Mouse (Mus musculus) lung, postnatal 0 days (tissue): Measurements from ENCODE around the gene Ptprg. TPM values are rescaled to one million over a fixed set of nuclear protein-coding genes. Genes with fewer than 3 reads are reported as not detected.

Experiments used
- ATAC-seq: fragments of 200-750 bp; cut with Nextera tagmentation; 2 replicates; pipeline ENCODE4 v1.8.0; 2017; ENCODE audit warnings: moderate library complexity
- DNase-seq: peaks from one replicate; pipeline ENCODE4 v3.0.0-alpha.2; 2016; ENCODE audit warnings: low spot score
- H3K27ac ChIP-seq: fragments of 300-500 bp; sonication (generic); 2 replicates; pipeline ENCODE4 v1.5.1; 2014; ENCODE audit warnings: antibody characterized with exemption, mild to moderate bottlenecking, low read length, mixed read lengths
- H3K27me3 ChIP-seq: fragments of 300-500 bp; sonication (generic); replicated peaks from 2 replicates; pipeline ENCODE4 v1.6.1; 2014; ENCODE audit warnings: low read length, mixed read lengths; ENCODE audit not compliant: insufficient read depth
- H3K36me3 ChIP-seq: fragments of 300-500 bp; sonication (generic); 2 replicates; pipeline ENCODE4 v1.6.1; 2014; ENCODE audit warnings: low read length, mixed read lengths; ENCODE audit not compliant: insufficient read depth
- H3K4me1 ChIP-seq: fragments of 300-500 bp; sonication (generic); 2 replicates; pipeline ENCODE4 v1.6.1; 2014; ENCODE audit warnings: antibody characterized with exemption, low read depth, low read length, mixed read lengths; ENCODE audit not compliant: insufficient read depth
- H3K4me2 ChIP-seq: fragments of 300-500 bp; sonication (generic); replicated peaks from 2 replicates; pipeline ENCODE4 v1.6.1; 2014; ENCODE audit warnings: low read depth, mild to moderate bottlenecking, low read length, moderate library complexity, mixed read lengths
- H3K4me3 ChIP-seq: fragments of 300-500 bp; sonication (generic); 2 replicates; pipeline ENCODE4 v1.5.1; 2014; ENCODE audit warnings: low read depth, low read length
- H3K9ac ChIP-seq: fragments of 300-500 bp; sonication (generic); replicated peaks from 2 replicates; pipeline ENCODE4 v1.6.1; 2014; ENCODE audit warnings: low read depth, mild to moderate bottlenecking
- H3K9me3 ChIP-seq: fragments of 300-500 bp; sonication (generic); 2 replicates; pipeline ENCODE4 v1.6.1; 2016; ENCODE audit warnings: low read length, mixed read lengths
- CTCF ChIP-seq: IDR thresholded peaks from 2 replicates; pipeline ENCODE4 v1.5.1; 2016; ENCODE audit warnings: antibody characterized with exemption, mild to moderate bottlenecking
- EP300 ChIP-seq: IDR thresholded peaks from 2 replicates; pipeline ENCODE4 v1.6.1; 2016; ENCODE audit warnings: antibody characterized with exemption, mild to moderate bottlenecking, control low read depth
- WGBS: fragments of 180-500 bp; shearing (Covaris S2); extraction: QIAGEN DNeasy Blood & Tissue Kit; methylation state at CpG from one replicate; pipeline ENCODE4 v1.1.7; 2014; 5-methylcytosine and 5-hydroxymethylcytosine counted together
- polyA plus RNA-seq: library from polyadenylated mRNA; unstranded; fragments of >200 nt; fragmentation: Nextera tagmentation; extraction: Ambion mirVana; gene quantifications from 2 replicates; pipeline ENCODE4 v1.2.1, GENCODE M21; 2015

The Ptprg gene
- polyA plus RNA-seq, 1 experiment from 2014 or later: 19.4 TPM

DNA sequence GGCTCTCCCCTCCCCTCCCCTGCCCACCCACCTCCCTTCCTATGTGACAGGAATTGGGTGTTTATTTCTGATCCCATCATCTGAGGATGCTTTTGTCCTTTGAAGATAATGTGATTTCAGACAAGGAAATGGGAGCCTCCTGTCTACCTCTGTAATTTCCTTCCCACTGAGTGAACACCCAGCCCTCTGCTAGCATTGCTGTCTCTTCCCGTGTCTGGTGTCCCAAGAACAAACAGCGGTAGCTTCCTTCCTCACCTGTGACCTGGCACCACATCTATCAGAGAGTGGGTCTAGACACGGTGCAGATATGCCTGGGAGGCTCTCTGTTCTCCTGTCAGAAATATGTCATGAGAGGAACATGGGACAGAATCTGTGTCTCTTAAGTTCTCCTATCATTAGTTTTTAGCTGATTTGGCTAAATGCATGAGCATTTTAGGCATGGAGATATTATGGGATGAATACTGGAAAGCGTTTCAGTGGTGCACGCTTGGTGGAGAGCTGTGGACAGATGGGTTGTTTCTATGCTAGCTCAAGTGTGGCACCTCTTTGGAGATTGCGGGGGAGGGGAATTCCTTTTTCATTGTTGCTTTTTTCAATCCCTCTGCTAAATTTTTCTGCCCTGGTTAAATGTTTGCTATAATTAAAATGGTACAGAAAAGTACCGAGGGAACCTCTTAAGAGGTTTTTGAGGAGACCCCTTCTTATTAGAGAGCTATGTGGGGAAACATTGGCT is 509.5 kb downstream of the Ptprg start:
- TF ChIP-seq CTCF (no peak), EP300 (peak; percentile 96)
- Histone ChIP-seq H3K4me2 (no peak overlapping the region), H3K36me3 (no peaks in the 10 kb centered on the region), H3K27ac (no peak overlapping the region), H3K9ac (no peak overlapping the region), H3K4me1 (no peaks in the 10 kb centered on the region; the same call in 1 of the 2 replicates), H3K27me3 (no peaks in the 10 kb centered on the region), H3K9me3 (no peaks in the 10 kb centered on the region), H3K4me3 (no peak overlapping the region)
- ATAC-seq: peak; percentile 87
- WGBS: 60% methylated on average over 7 of the region's 7 CpGs
- peak; percentile 35 for DNase-seq

DNA sequence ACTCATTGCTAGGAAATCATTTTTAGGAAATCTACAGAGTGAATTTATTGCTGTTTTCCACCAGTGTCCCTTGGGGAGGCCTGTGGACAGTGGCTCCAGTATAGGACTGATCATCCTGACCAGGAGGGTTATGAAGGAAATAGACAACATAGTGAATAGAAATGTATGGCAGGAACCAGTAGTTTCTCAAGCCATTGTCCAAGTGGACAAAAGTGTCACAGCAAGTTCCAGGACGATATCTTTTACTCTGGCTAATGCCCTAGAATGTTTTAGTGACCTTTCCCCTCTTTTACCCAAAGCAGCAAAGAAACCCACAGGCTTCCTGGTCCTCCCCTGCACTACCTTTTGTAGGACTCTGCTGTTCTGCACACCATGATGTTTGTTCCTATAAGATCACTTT is 511.7 kb downstream of the Ptprg start:
- WGBS: 63% methylated on average over 1 of the region's 1 CpGs
- TF ChIP-seq CTCF: no peak
- ATAC-seq (no peak), DNase-seq (no peak)
- H3K4me2 ChIP-seq: no peak overlapping the region
- no peak overlapping the region for H3K9ac ChIP-seq
- no peaks in the 10 kb centered on the region for H3K9me3 ChIP-seq
- no peaks in the 10 kb centered on the region for H3K36me3 ChIP-seq
- H3K27ac ChIP-seq: no peak overlapping the region
- H3K4me3 ChIP-seq: no peak overlapping the region
- H3K4me1 ChIP-seq: no peaks in the 10 kb centered on the region
- H3K27me3 ChIP-seq: no peaks in the 10 kb centered on the region

- Histone ChIP-seq H3K4me2 (no peak overlapping the region), H3K4me3 (no peak overlapping the region), H3K27me3 (no peaks in the 10 kb centered on the region), H3K36me3 (no peaks in the 10 kb centered on the region), H3K9ac (no peak overlapping the region), H3K4me1 (no peaks in the 10 kb centered on the region), H3K27ac (no peak overlapping the region), H3K9me3 (no peaks in the 10 kb centered on the region)
- no peak for ATAC-seq
- no peak for TF ChIP-seq EP300
- TF ChIP-seq CTCF: no peak
- WGBS: 65% methylated on average over 2 of the region's 2 CpGs
- DNase-seq: no peak
Observed at GRCm38 (mm10) chr14:12065736-12066135, 512.4 kb downstream of the Ptprg start.

GRCm38 (mm10) chr14:12069707-12070106 is 516.4 kb downstream of the Ptprg start:
- Histone ChIP-seq H3K4me3 (no peak overlapping the region), H3K9ac (no peak overlapping the region), H3K36me3 (no peaks in the 10 kb centered on the region), H3K27me3 (no peaks in the 10 kb centered on the region), H3K9me3 (no peaks in the 10 kb centered on the region), H3K4me1 (no peaks in the 10 kb centered on the region), H3K27ac (no peak overlapping the region), H3K4me2 (no peak overlapping the region)
- ATAC-seq (no peak), DNase-seq (no peak)
- WGBS: 90% methylated on average over 12 of the region's 12 CpGs
- TF ChIP-seq CTCF (no peak), EP300 (no peak)

DNA sequence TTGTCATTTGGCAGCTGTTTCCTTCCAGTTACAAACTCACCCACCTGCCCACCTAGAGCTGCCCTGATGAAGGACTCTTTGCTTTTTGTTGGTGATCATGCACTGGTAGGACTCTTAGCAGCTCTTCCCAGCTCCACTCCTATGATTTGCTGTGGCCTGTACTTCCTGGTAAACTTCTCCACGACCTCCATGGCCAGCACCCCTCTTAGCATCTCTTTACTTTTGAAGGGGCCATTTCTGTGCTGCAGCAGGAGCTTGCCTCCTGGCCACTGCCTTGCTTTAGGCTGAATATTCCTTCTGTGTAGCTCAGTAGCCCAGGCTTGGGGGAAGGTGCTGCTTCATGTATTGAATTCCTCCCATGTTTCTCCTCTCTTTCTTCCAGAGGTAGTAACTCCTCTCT is 517.0 kb downstream of the Ptprg start:
- ATAC-seq (no peak), DNase-seq (no peak)
- TF ChIP-seq EP300 (no peak), CTCF (no peak)
- no peaks in the 10 kb centered on the region for H3K36me3 ChIP-seq
- no peak overlapping the region for H3K4me2 ChIP-seq
- no peak overlapping the region for H3K4me3 ChIP-seq
- no peak overlapping the region for H3K9ac ChIP-seq
- H3K9me3 ChIP-seq: no peaks in the 10 kb centered on the region
- H3K27ac ChIP-seq: no peak overlapping the region
- no peaks in the 10 kb centered on the region for H3K27me3 ChIP-seq
- no peaks in the 10 kb centered on the region for H3K4me1 ChIP-seq
- 52% methylated on average over 1 of the region's 1 CpGs for WGBS

GRCm38 (mm10) chr14:12070856-12071465 is 517.6 kb downstream of the Ptprg start:
- H3K9me3 ChIP-seq: no peaks in the 10 kb centered on the region
- H3K4me3 ChIP-seq: no peak overlapping the region
- H3K36me3 ChIP-seq: no peaks in the 10 kb centered on the region
- DNase-seq: peak; percentile 72
- no peak overlapping the region for H3K4me2 ChIP-seq
- peak; percentile 68 for ATAC-seq
- H3K4me1 ChIP-seq: no peaks in the 10 kb centered on the region
- H3K27me3 ChIP-seq: no peaks in the 10 kb centered on the region
- TF ChIP-seq EP300: 0 out of 2 replicates have a peak, but pooled peaks have one; percentile 28
- no peak for TF ChIP-seq CTCF
- WGBS: 60% methylated on average over 7 of the region's 7 CpGs
- H3K27ac ChIP-seq: no peak overlapping the region
- no peak overlapping the region for H3K9ac ChIP-seq
